Mouse (Mus musculus): ENCODE data around the gene Olfr895.

Olfr895 gene

GRCm38 (mm10) chr9:38267551-38267950, at the start of gene Olfr895:
Olfr895 (plus strand) TSS chr9:38267851.
- DNase-seq (ENCODE audit: low spot score), result no peak

DNA sequence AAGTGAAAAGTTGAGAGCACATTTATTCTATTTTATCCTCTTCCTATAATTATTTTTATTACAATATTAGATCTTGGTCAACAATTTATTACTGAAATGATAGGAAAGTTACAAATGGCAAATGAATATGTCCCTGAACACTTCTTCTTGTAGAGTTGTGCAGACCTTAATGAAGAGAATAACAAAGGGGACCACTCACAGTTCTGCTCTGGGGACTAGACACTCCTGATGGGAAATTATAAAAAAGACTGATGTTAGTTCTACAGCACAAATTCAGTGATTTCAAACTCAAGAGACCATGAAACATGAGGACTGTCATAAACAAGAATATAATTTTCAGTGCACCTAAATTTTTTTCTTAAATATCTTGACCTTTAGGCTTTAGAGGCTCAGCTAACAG, 15.2 kb upstream of the Olfr895 start, which contains the start of gene Olfr143:
Olfr143 (plus strand) TSS at position 301 of the 400 bp plus-strand sequence.
- DNase-seq (ENCODE audit: low spot score), result no peak

GRCm38 (mm10) chr9:38290807-38291206, 23.2 kb downstream of the Olfr895 start, which contains the start of gene Olfr896-ps1:
Olfr896-ps1 (plus strand) TSS chr9:38291107.
- no peak for DNase-seq (ENCODE audit: low spot score)

Data from adipocyte (in vitro differentiated cells).